Mouse (Mus musculus) large intestine, adult 2 months (tissue): ENCODE measurements around the gene Pygb. TPM values are rescaled to one million over a fixed set of nuclear protein-coding genes. Genes with fewer than 3 reads are reported as not detected.
A peak's percentile ranks its signal among the peaks of the same experiment; 100 is the strongest.

Source experiments
- DNase-seq: peaks from one replicate; pipeline ENCODE4 v3.0.0-alpha.2; 2012; ENCODE audit warnings: low read depth, low spot score
- WGBS: fragments of 180-500 bp; shearing (Covaris S2); methylation state at CpG from one replicate; pipeline ENCODE4 v1.1.7; 2018; 5-methylcytosine and 5-hydroxymethylcytosine counted together
- polyA plus RNA-seq: library from polyadenylated mRNA; depleted of rRNA; stranded (reverse); fragments of >200 nt; gene quantifications from 2 replicates; pipeline ENCODE4 v1.2.3, GENCODE M21; 2012; rRNA removed

Pygb gene
- polyA plus RNA-seq: 39.4 and 42.2 TPM in 2 replicates

- peak; percentile 73 for DNase-seq
- under 1% methylated on average over 58 of the region's 58 CpGs for WGBS
Measured at GRCm38 (mm10) chr2:150786251-150787180, at the start of gene Pygb. Gene Pygb, plus strand, starts transcription at chr2:150786735.

GRCm38 (mm10) chr2:150737881-150738280 lies 48.7 kb upstream of the Pygb start:
- DNase-seq: no peak
- WGBS: 70% methylated on average over 9 of the region's 9 CpGs

GRCm38 (mm10) chr2:150740145-150740841 lies 46.2 kb upstream of the Pygb start:
- WGBS: 59% methylated on average over 10 of the region's 10 CpGs
- no peak for DNase-seq

GRCm38 (mm10) chr2:150741405-150741804 lies 45.1 kb upstream of the Pygb start:
- WGBS: 48% methylated on average over 4 of the region's 4 CpGs
- no peak for DNase-seq

GRCm38 (mm10) chr2:150745016-150745415 lies 41.5 kb upstream of the Pygb start:
- WGBS: 37% methylated on average over 7 of the region's 7 CpGs
- peak; percentile 83 for DNase-seq

- DNase-seq: peak; percentile 94
- under 1% methylated on average over 30 of the region's 30 CpGs for WGBS
Measured at GRCm38 (mm10) chr2:150748854-150749253, 37.7 kb upstream of the Pygb start, which contains the start of gene Entpd6. Gene Entpd6, plus strand, starts transcription at chr2:150749042.

GRCm38 (mm10) chr2:150749283-150749682 lies 37.3 kb upstream of the Pygb start:
- DNase-seq: no peak
- under 1% methylated on average over 24 of the region's 24 CpGs for WGBS

GRCm38 (mm10) chr2:150750129-150750979 lies 36.2 kb upstream of the Pygb start:
- 25% methylated on average over 13 of the region's 13 CpGs for WGBS
- no peak for DNase-seq

- 85% methylated on average over 3 of the region's 3 CpGs for WGBS
- DNase-seq: no peak
Measured at GRCm38 (mm10) chr2:150755016-150755415, 31.5 kb upstream of the Pygb start.

GRCm38 (mm10) chr2:150761476-150761875 lies 25.1 kb upstream of the Pygb start:
- 91% methylated on average over 7 of the region's 7 CpGs for WGBS
- no peak for DNase-seq

GRCm38 (mm10) chr2:150765619-150766018 lies 20.9 kb upstream of the Pygb start:
- WGBS: 53% methylated on average over 2 of the region's 2 CpGs
- DNase-seq: no peak

GRCm38 (mm10) chr2:150766083-150766862 lies 20.3 kb upstream of the Pygb start:
- DNase-seq: peak; percentile 93
- WGBS: 51% methylated on average over 4 of the region's 4 CpGs

- DNase-seq: no peak
- WGBS: 54% methylated on average over 1 of the region's 1 CpGs
Measured at GRCm38 (mm10) chr2:150768678-150769077, 17.9 kb upstream of the Pygb start.

- WGBS: 26% methylated on average over 1 of the region's 1 CpGs
- no peak for DNase-seq
Measured at GRCm38 (mm10) chr2:150770747-150771146, 15.8 kb upstream of the Pygb start.

- WGBS: 35% methylated on average over 6 of the region's 6 CpGs
- DNase-seq: no peak
Measured at GRCm38 (mm10) chr2:150771169-150771568, 15.4 kb upstream of the Pygb start.

GRCm38 (mm10) chr2:150771996-150772395 lies 14.5 kb upstream of the Pygb start:
- 82% methylated on average over 8 of the region's 8 CpGs for WGBS

GRCm38 (mm10) chr2:150772466-150773119 lies 13.9 kb upstream of the Pygb start:
- DNase-seq: no peak
- WGBS: 63% methylated on average over 10 of the region's 10 CpGs

More at GRCm38 (mm10) chr2:150771996-150772395, 14.5 kb upstream of the Pygb start:
- no peak for DNase-seq

- no peak for DNase-seq
- WGBS: 63% methylated on average over 2 of the region's 2 CpGs
Measured at GRCm38 (mm10) chr2:150782801-150783200, 3.7 kb upstream of the Pygb start.
